In genomic region chr4:34784865-34785264, GRCm38 (mm10) we compare ENCODE assay signal across 14 mouse cellular contexts. TPM values are rescaled to one million over a fixed set of nuclear protein-coding genes. Genes with fewer than 3 reads are reported as not detected.
DNase-seq lines count a peak whose midpoint lies in the region; ATAC-seq and TF ChIP-seq lines count a peak whose summit lies in the region.
"Had no signal": no experiment of that assay in that cellular context is flagged by ENCODE, and none has a peak within 500 bp of the region (broad histone marks: within the 10 kb centered on the region; RNA-seq: fewer than 3 reads in every experiment).

No protein-coding gene starts in this region.

- no peaks in the 10 kb centered on the region for H3K4me1 ChIP-seq in forebrain, embryonic 14.5 days (ENCODE audit: control insufficient read depth, insufficient read depth, low read length)
- H3K4me1 ChIP-seq: neural tube, embryonic 13.5 days had no signal

- H3K27me3 ChIP-seq in forebrain, embryonic 14.5 days (replicated peaks; ENCODE audit: control insufficient read depth, insufficient read depth, low read length) = no peaks in the 10 kb centered on the region
- H3K27me3 ChIP-seq: neural tube, embryonic 13.5 days had no signal

- no peak overlapping the region for H3K4me2 ChIP-seq in forebrain, embryonic 14.5 days (ENCODE audit: low read length)
- H3K4me2 ChIP-seq: neural tube, embryonic 13.5 days had no signal

- H3K9me3 ChIP-seq in forebrain, embryonic 14.5 days (replicated peaks; ENCODE audit: control insufficient read depth, low read length) = no peaks in the 10 kb centered on the region
- H3K9me3 ChIP-seq: neural tube, embryonic 13.5 days had no signal

- no peak for DNase-seq in layer of hippocampus, adult 2 months (ENCODE audit: low spot score in 2 of 2)
- DNase-seq in layer of hippocampus, adult 11-12 months (ENCODE audit: low spot score) = no peak
- DNase-seq in 416B (ENCODE audit: low read depth) (peak; percentile 50), A20 (ENCODE audit: low read depth, low spot score) (peak; percentile 68)
- peak; percentile 32 for DNase-seq in induced T-regulatory cell, adult 2 months (ENCODE audit: low read depth)
- DNase-seq in spleen, postnatal 14 days (ENCODE audit: low spot score in 2 of 2) = no peak
- no peak for DNase-seq in forebrain, embryonic 14.5 days (ENCODE audit: low spot score)
- DNase-seq: cerebellum, adult 11-12 months had no signal

- H3K9ac ChIP-seq in forebrain, embryonic 14.5 days (ENCODE audit: low read length) = no peak overlapping the region
- H3K9ac ChIP-seq: neural tube, embryonic 13.5 days had no signal

- peak; percentile 70 for TF ChIP-seq CTCF in layer of hippocampus, adult 2 months (conservative IDR thresholded peaks at IDR 0.05)

- no peak for ATAC-seq in forebrain, embryonic 14.5 days
- ATAC-seq: activated CD4-positive, CD25-positive, alpha-beta regulatory T cell, adult 4 months had no signal

- H3K4me3 ChIP-seq in layer of hippocampus, adult 2 months = no peak overlapping the region
- H3K4me3 ChIP-seq in forebrain, embryonic 14.5 days (ENCODE audit: low read depth, low read length) = no peak overlapping the region
- H3K4me3 ChIP-seq: neural tube, embryonic 13.5 days had no signal

- no peak overlapping the region for H3K27ac ChIP-seq in layer of hippocampus, adult 2 months
- no peak overlapping the region for H3K27ac ChIP-seq in forebrain, embryonic 14.5 days (ENCODE audit: low read depth, low read length)
- H3K27ac ChIP-seq: neural tube, embryonic 13.5 days had no signal

- WGBS in forebrain, embryonic 14.5 days = 54% methylated on average over 5 of the region's 5 CpGs

- H3K36me3 ChIP-seq in forebrain, embryonic 14.5 days (ENCODE audit: control insufficient read depth, insufficient read depth, low read length) = no peaks in the 10 kb centered on the region
- H3K36me3 ChIP-seq: neural tube, embryonic 13.5 days had no signal

RNA-seq across cellular contexts. Expression of gene Smim8, which starts 6.6 kb away (rescaled TPM):
- total RNA-seq in layer of hippocampus, adult 2 months (2021) = 10 to 100 TPM; 22.7 to 22.8 TPM
- 55.0 and 68.2 TPM in 2 replicates for polyA plus RNA-seq in forebrain, embryonic 14.5 days (2014; fragmentation: Nextera tagmentation; extraction: Ambion mirVana)

RNA-seq across cellular contexts. Expression of gene Gm136, which starts 28.8 kb away (rescaled TPM):
- total RNA-seq in layer of hippocampus, adult 2 months (2021) = not detected
- not detected in 2 replicates for polyA plus RNA-seq in forebrain, embryonic 14.5 days (2014; fragmentation: Nextera tagmentation; extraction: Ambion mirVana)
- total RNA-seq: gastrocnemius, postnatal 4 days; hematopoietic stem cell, adult 5-6 weeks had no signal
- polyA plus RNA-seq: activated CD4-positive, CD25-positive, alpha-beta regulatory T cell, adult 4 months; liver, embryonic 16.5 days; neural tube, embryonic 13.5 days; urinary bladder, adult 2 months had no signal

RNA-seq across cellular contexts. Expression of gene Cfap206, which starts 54.9 kb away (rescaled TPM):
- 1 to 10 TPM; 1.4 to 1.7 TPM for total RNA-seq in layer of hippocampus, adult 2 months (2021)
- 3.0 and 3.2 TPM in 2 replicates for polyA plus RNA-seq in forebrain, embryonic 14.5 days (2014; fragmentation: Nextera tagmentation; extraction: Ambion mirVana)
- total RNA-seq: gastrocnemius, postnatal 4 days; hematopoietic stem cell, adult 5-6 weeks had no signal
- polyA plus RNA-seq: activated CD4-positive, CD25-positive, alpha-beta regulatory T cell, adult 4 months; liver, embryonic 16.5 days had no signal

Comparison
In these comparisons a context has a peak if more than half of its experiments do, and no peak if none do; other contexts are left out.
1. DNase-seq: peak in 416B (single experiment), A20 (single experiment) and induced T-regulatory cell, adult 2 months (single experiment); none in layer of hippocampus, adult 2 months (0 of 2), layer of hippocampus, adult 11-12 months (single experiment), spleen, postnatal 14 days (0 of 2) and forebrain, embryonic 14.5 days (single experiment).